Mouse (Mus musculus): ENCODE results near the gene BC005537. TPM values are rescaled to one million over a fixed set of nuclear protein-coding genes. Genes with fewer than 3 reads are reported as not detected.

BC005537 gene
- polyA plus RNA-seq (2014; fragmentation: Illumina TruSeq; extraction: RNeasy Lipid Tissue Mini Kit (QIAGEN cat#74804); ENCODE audit: low read depth, low replicate concordance) = 162 TPM

DNA sequence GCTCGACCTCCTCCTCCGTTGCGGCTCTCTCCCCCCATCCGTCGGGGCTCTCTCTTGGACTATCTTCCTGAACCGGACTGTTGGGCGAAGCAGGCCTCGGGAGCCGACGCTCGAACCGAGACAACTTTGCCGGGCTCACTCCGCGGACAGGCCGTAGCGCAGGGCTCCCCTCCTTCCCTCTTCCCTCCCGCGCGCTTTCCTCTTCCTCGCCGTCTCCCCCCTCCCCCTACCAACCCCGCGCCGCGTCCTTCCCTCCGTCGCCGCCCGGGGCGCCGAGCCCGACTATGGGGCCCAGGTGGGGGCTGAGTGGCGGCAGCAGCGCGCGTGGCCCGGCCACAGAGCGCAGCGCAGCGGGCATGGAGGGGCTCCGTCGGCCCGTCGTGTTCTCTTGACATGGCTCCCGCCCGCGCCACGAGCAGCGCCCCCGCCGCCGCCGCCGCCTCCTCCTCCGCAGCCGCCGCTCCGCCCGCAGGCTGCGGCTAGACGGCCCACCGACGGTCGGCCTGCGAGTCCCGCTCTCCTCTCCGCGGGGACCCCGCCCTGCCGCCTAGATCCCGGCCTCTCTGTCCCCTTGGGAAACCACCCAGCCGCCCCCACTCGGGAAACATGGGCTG, at the start of gene BC005537:
TSS of gene BC005537 (plus strand) at position 350 of the 614 bp plus-strand sequence.

DNA sequence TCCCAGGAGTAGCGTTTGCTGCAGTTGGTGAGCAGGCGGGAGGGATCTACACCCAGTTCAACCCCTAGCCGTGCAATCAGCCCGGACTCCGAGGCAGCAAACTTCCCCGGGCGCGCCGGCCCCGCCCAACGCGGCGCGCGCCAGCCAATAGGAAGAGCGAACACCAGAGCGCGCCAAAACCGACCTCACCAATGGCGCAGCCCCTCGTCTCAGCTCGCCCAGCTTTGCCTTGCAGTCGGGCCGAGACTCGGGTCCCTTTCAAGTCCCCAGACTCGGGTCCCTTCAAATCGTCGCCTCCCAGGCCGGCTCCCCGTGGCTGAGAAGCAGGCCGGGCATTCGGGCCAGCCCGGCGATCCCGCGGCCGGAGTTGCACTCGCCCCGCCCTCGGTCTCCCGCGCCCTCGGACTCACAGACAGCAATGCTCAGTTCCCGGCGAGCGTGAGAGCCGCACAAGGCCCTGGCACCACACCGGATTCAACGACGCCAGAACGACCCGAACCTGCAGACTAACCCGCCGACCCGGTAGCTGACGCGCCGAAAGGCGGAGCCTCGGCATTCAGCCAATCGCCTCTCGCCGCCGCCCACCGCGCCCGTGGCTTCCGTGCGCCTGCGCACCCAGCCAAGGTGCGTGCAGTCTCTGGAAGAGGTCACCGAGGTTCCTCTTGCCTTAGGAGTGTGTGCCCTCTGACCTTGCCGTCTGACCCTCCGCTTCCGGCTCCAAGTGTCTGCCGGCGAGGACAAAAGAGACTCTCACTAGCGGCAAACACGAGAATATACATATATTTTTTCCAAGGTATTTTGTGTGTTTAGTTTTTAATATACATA, 39.8 kb upstream of the BC005537 start, which contains the start of gene Gmnn:
TSS of gene Gmnn (minus strand) at position 521 of the 825 bp plus-strand sequence.

DNA sequence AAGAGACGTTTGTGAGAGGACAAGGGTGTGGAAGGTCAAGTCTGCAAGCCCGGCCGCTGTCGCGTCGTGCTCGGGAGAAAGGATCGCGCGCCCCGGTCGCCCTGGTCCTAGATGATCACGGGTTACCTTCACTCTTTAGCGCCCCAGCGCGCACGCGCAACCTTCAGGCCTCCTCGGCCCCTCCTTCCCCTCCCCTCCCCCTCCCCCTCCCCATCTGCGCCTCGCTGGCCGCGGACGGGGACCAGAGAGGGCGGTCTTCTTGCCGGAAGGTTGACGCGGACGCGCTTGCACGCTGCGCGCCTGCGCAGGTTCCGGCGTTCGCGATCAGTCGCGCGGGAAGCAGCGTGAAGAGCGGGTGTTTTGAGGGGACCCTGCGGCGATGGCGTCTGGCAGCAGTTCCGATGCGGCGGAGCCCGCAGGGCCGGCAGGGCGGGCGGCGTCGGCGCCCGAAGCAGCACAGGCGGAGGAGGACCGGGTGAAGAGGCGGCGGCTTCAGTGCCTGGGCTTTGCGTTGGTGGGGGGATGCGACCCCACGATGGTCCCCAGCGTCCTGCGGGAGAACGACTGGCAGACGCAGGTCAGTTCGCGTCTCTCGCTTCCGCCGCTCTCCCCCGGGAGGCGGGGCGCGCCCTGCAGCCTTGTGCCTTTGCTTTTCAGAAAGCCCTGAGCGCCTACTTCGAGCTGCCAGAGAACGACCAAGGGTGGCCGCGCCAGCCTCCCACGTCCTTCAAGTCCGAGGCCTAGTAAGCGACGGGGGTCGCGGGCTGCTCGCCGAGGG, 30.1 kb downstream of the BC005537 start, which contains the start of the genes Acot13 and Tdp2:
TSS of gene Acot13 (minus strand) at position 188 of the 778 bp plus-strand sequence.
TSS of gene Tdp2 (plus strand) at position 327 of the 778 bp plus-strand sequence.

DNA sequence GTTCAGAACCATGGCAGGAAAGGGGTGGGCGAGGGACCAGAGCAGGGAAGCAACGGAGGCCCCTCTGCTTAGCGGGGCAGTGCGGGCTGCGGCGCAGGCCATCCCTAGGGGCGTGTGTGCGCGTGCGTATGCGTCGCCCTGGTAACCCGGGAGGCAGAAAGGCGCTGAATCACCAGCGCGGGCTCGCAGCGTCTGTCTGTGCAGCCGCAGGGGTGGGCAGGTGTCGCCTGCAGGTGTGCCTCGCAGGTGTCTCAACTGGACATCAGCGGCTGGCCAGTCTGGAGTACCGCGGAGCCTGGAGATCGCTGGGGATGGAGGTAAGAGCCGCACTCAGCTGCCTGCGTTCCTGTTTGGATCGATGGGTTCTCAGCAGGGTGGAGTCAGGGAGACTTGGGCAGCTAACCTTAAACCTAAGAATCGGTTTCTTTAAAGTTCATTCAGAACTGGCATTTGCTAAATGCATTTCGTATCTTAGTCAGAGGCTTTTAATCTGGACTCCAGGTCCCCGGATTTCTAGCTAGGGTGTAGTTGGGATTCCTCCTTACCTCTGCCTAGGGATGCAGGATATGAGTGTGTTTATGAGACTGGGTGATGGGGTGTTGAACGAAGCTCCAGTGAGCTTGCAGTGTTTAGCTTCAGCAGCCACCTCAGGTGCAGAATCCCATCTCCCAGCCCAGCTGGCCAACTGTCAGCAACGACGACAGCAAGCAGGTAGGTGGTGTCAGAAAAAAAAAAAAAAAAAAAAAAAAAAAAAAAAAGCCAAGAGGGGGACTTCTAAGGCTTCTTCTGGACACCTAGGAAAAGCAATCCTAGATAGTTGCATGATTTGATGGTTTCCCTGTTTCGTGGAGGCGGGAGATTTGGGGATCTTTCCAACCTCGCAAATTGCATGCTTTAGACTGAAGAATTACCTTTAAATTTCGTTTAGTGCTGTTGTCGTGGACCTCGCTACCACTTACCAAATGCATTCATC, 43.8 kb downstream of the BC005537 start, which contains the start of gene D130043K22Rik:
TSS of gene D130043K22Rik (plus strand) at position 153 of the 973 bp plus-strand sequence.

Other genes with a start within 250 kb of the BC005537 start
- gene Ripor2, start 219.5 kb upstream of the BC005537 start, polyA plus RNA-seq (2014; fragmentation: Illumina TruSeq; extraction: RNeasy Lipid Tissue Mini Kit (QIAGEN cat#74804); ENCODE audit: low read depth, low replicate concordance) = 0.72 TPM
- gene Armh2, start 60.4 kb upstream of the BC005537 start, polyA plus RNA-seq (2014; fragmentation: Illumina TruSeq; extraction: RNeasy Lipid Tissue Mini Kit (QIAGEN cat#74804); ENCODE audit: low read depth, low replicate concordance) = not detected
- gene Gmnn, start 39.7 kb upstream of the BC005537 start, polyA plus RNA-seq (2014; fragmentation: Illumina TruSeq; extraction: RNeasy Lipid Tissue Mini Kit (QIAGEN cat#74804); ENCODE audit: low read depth, low replicate concordance) = 16.4 TPM
- gene Acot13, start 29.9 kb downstream of the BC005537 start, polyA plus RNA-seq (2014; fragmentation: Illumina TruSeq; extraction: RNeasy Lipid Tissue Mini Kit (QIAGEN cat#74804); ENCODE audit: low read depth, low replicate concordance) = 128 TPM
- 82.7 TPM for gene Tdp2, start 30.0 kb downstream of the BC005537 start, polyA plus RNA-seq (2014; fragmentation: Illumina TruSeq; extraction: RNeasy Lipid Tissue Mini Kit (QIAGEN cat#74804); ENCODE audit: low read depth, low replicate concordance)
- 4.6 TPM for gene D130043K22Rik, start 43.5 kb downstream of the BC005537 start, polyA plus RNA-seq (2014; fragmentation: Illumina TruSeq; extraction: RNeasy Lipid Tissue Mini Kit (QIAGEN cat#74804); ENCODE audit: low read depth, low replicate concordance)
- 33.8 TPM for gene Aldh5a1, start 136.0 kb downstream of the BC005537 start, polyA plus RNA-seq (2014; fragmentation: Illumina TruSeq; extraction: RNeasy Lipid Tissue Mini Kit (QIAGEN cat#74804); ENCODE audit: low read depth, low replicate concordance)
- 86.2 TPM for gene Gpld1, start 141.5 kb downstream of the BC005537 start, polyA plus RNA-seq (2014; fragmentation: Illumina TruSeq; extraction: RNeasy Lipid Tissue Mini Kit (QIAGEN cat#74804); ENCODE audit: low read depth, low replicate concordance)
- gene Mrs2, start 218.7 kb downstream of the BC005537 start, polyA plus RNA-seq (2014; fragmentation: Illumina TruSeq; extraction: RNeasy Lipid Tissue Mini Kit (QIAGEN cat#74804); ENCODE audit: low read depth, low replicate concordance) = 7.8 TPM